Mouse (Mus musculus): ENCODE measurements at regions not wholly inside any gene's neighbourhood (a gene's known extent, or its start where the extent isn't known, plus 50 kb on each side); places are given as distances from the start of the nearest gene placed in this dataset.

- Histone ChIP-seq H3K9ac (replicated peaks; ENCODE audit: low read length) (no peak overlapping the region), H3K4me1 (ENCODE audit: insufficient read depth, low read length) (no peaks in the 10 kb centered on the region), H3K9me3 (ENCODE audit: low read length) (peaks cover under 1% of the 10 kb centered on the region; the same call in 1 of the 2 replicates), H3K27ac (ENCODE audit: low read length) (no peak overlapping the region), H3K27me3 (ENCODE audit: insufficient read depth, low read length) (no peaks in the 10 kb centered on the region), H3K4me2 (replicated peaks; ENCODE audit: low read depth, low read length) (no peak overlapping the region), H3K4me3 (ENCODE audit: low read length) (no peak overlapping the region), H3K36me3 (ENCODE audit: insufficient read depth, low read length) (no peaks in the 10 kb centered on the region)
- no peak for ATAC-seq (ENCODE audit: low FRiP score, low TSS enrichment)
- 89% methylated on average over 3 of the region's 3 CpGs for WGBS
Observed at GRCm38 (mm10) chr7:71555476-71555875, 204.2 kb upstream of the Gm10295 start.

- no peak overlapping the region for H3K4me2 ChIP-seq (replicated peaks; ENCODE audit: low read depth, low read length)
- H3K27me3 ChIP-seq (ENCODE audit: insufficient read depth, low read length): no peaks in the 10 kb centered on the region
- no peak overlapping the region for H3K9ac ChIP-seq (replicated peaks; ENCODE audit: low read length)
- ATAC-seq (ENCODE audit: low FRiP score, low TSS enrichment): no peak
- no peaks in the 10 kb centered on the region for H3K36me3 ChIP-seq (ENCODE audit: insufficient read depth, low read length)
- no peak overlapping the region for H3K4me3 ChIP-seq (ENCODE audit: low read length)
- no peak overlapping the region for H3K27ac ChIP-seq (ENCODE audit: low read length)
- peaks cover 3% of the 10 kb centered on the region; the same call in 1 of the 2 replicates for H3K9me3 ChIP-seq (ENCODE audit: low read length)
- 62% methylated on average over 6 of the region's 6 CpGs for whole genome bisulfite sequencing
- no peaks in the 10 kb centered on the region for H3K4me1 ChIP-seq (ENCODE audit: insufficient read depth, low read length)
Observed at GRCm38 (mm10) chr7:71546606-71547213, 195.4 kb upstream of the Gm10295 start.

- Histone ChIP-seq H3K36me3 (ENCODE audit: insufficient read depth, low read length) (no peaks in the 10 kb centered on the region), H3K4me3 (ENCODE audit: low read length) (no peak overlapping the region), H3K4me1 (ENCODE audit: insufficient read depth, low read length) (no peaks in the 10 kb centered on the region), H3K4me2 (replicated peaks; ENCODE audit: low read depth, low read length) (no peak overlapping the region), H3K9ac (replicated peaks; ENCODE audit: low read length) (no peak overlapping the region), H3K27me3 (ENCODE audit: insufficient read depth, low read length) (no peaks in the 10 kb centered on the region), H3K27ac (ENCODE audit: low read length) (peak overlapping the region; percentile 30; the same call in 1 of the 2 replicates), H3K9me3 (ENCODE audit: low read length) (no peaks in the 10 kb centered on the region)
- ATAC-seq (ENCODE audit: low FRiP score, low TSS enrichment): 0 out of 2 replicates have a peak, but pooled peaks have one; percentile 39
- 59% methylated on average over 2 of the region's 2 CpGs for WGBS
Observed at GRCm38 (mm10) chr7:71541467-71541866, 190.2 kb upstream of the Gm10295 start.

- no peaks in the 10 kb centered on the region for H3K27me3 ChIP-seq (ENCODE audit: insufficient read depth, low read length)
- H3K27ac ChIP-seq (ENCODE audit: low read length): peak overlapping the region; percentile 77
- peak; percentile 86; the same call in 1 of the 2 replicates for ATAC-seq (ENCODE audit: low FRiP score, low TSS enrichment)
- WGBS: 10% methylated on average over 5 of the region's 5 CpGs
- H3K36me3 ChIP-seq (ENCODE audit: insufficient read depth, low read length): no peaks in the 10 kb centered on the region
- H3K4me2 ChIP-seq (replicated peaks; ENCODE audit: low read depth, low read length): no peak overlapping the region
- H3K4me1 ChIP-seq (ENCODE audit: insufficient read depth, low read length): 0 out of 2 replicates have a peak, but pooled peaks cover 5% of the 10 kb centered on the region
- no peak overlapping the region for H3K4me3 ChIP-seq (ENCODE audit: low read length)
- H3K9me3 ChIP-seq (ENCODE audit: low read length): no peaks in the 10 kb centered on the region
- H3K9ac ChIP-seq (replicated peaks; ENCODE audit: low read length): no peak overlapping the region
Observed at GRCm38 (mm10) chr7:71533109-71533508, 181.8 kb upstream of the Gm10295 start.

GRCm38 (mm10) chr7:71531496-71531895 is 180.2 kb upstream of the Gm10295 start:
- H3K4me2 ChIP-seq (replicated peaks; ENCODE audit: low read depth, low read length): 0 out of 2 replicates have a peak overlapping the region, but pooled peaks have one; percentile 4
- H3K4me3 ChIP-seq (ENCODE audit: low read length): no peak overlapping the region
- 0 out of 2 replicates have a peak, but pooled peaks cover 5% of the 10 kb centered on the region for H3K4me1 ChIP-seq (ENCODE audit: insufficient read depth, low read length)
- no peak for ATAC-seq (ENCODE audit: low FRiP score, low TSS enrichment)
- no peaks in the 10 kb centered on the region for H3K27me3 ChIP-seq (ENCODE audit: insufficient read depth, low read length)
- peak overlapping the region; percentile 73 for H3K27ac ChIP-seq (ENCODE audit: low read length)
- H3K9ac ChIP-seq (replicated peaks; ENCODE audit: low read length): no peak overlapping the region
- H3K9me3 ChIP-seq (ENCODE audit: low read length): no peaks in the 10 kb centered on the region
- H3K36me3 ChIP-seq (ENCODE audit: insufficient read depth, low read length): no peaks in the 10 kb centered on the region
- 59% methylated on average over 6 of the region's 6 CpGs for WGBS

GRCm38 (mm10) chr7:71530922-71531321 is 179.6 kb upstream of the Gm10295 start:
- no peaks in the 10 kb centered on the region for H3K36me3 ChIP-seq (ENCODE audit: insufficient read depth, low read length)
- H3K4me2 ChIP-seq (replicated peaks; ENCODE audit: low read depth, low read length): no peak overlapping the region
- H3K27me3 ChIP-seq (ENCODE audit: insufficient read depth, low read length): no peaks in the 10 kb centered on the region
- no peaks in the 10 kb centered on the region for H3K9me3 ChIP-seq (ENCODE audit: low read length)
- no peak for ATAC-seq (ENCODE audit: low FRiP score, low TSS enrichment)
- WGBS: 73% methylated on average over 4 of the region's 4 CpGs
- H3K4me1 ChIP-seq (ENCODE audit: insufficient read depth, low read length): 0 out of 2 replicates have a peak, but pooled peaks cover 5% of the 10 kb centered on the region
- H3K9ac ChIP-seq (replicated peaks; ENCODE audit: low read length): no peak overlapping the region
- peak overlapping the region; percentile 73 for H3K27ac ChIP-seq (ENCODE audit: low read length)
- no peak overlapping the region for H3K4me3 ChIP-seq (ENCODE audit: low read length)

GRCm38 (mm10) chr7:71526152-71526551 is 174.9 kb upstream of the Gm10295 start:
- 90% methylated on average over 2 of the region's 2 CpGs for WGBS
- H3K36me3 ChIP-seq (ENCODE audit: insufficient read depth, low read length): no peaks in the 10 kb centered on the region

GRCm38 (mm10) chr7:71524577-71525126 is 173.4 kb upstream of the Gm10295 start:
- H3K4me1 ChIP-seq (ENCODE audit: insufficient read depth, low read length): no peaks in the 10 kb centered on the region
- H3K9ac ChIP-seq (replicated peaks; ENCODE audit: low read length): no peak overlapping the region
- peak; percentile 59; the same call in 1 of the 2 replicates for ATAC-seq (ENCODE audit: low FRiP score, low TSS enrichment)
- no peaks in the 10 kb centered on the region for H3K27me3 ChIP-seq (ENCODE audit: insufficient read depth, low read length)
- H3K4me2 ChIP-seq (replicated peaks; ENCODE audit: low read depth, low read length): no peak overlapping the region
- H3K36me3 ChIP-seq (ENCODE audit: insufficient read depth, low read length): no peaks in the 10 kb centered on the region
- no peak overlapping the region for H3K4me3 ChIP-seq (ENCODE audit: low read length)
- no peaks in the 10 kb centered on the region for H3K9me3 ChIP-seq (ENCODE audit: low read length)
- H3K27ac ChIP-seq (ENCODE audit: low read length): 0 out of 2 replicates have a peak overlapping the region, but pooled peaks have one; percentile 6

More at GRCm38 (mm10) chr7:71526152-71526551, 174.9 kb upstream of the Gm10295 start:
- Histone ChIP-seq H3K9me3 (ENCODE audit: low read length) (no peaks in the 10 kb centered on the region), H3K4me3 (ENCODE audit: low read length) (no peak overlapping the region), H3K4me1 (ENCODE audit: insufficient read depth, low read length) (no peaks in the 10 kb centered on the region), H3K4me2 (replicated peaks; ENCODE audit: low read depth, low read length) (no peak overlapping the region), H3K27ac (ENCODE audit: low read length) (no peak overlapping the region), H3K9ac (replicated peaks; ENCODE audit: low read length) (no peak overlapping the region), H3K27me3 (ENCODE audit: insufficient read depth, low read length) (no peaks in the 10 kb centered on the region)
- no peak for ATAC-seq (ENCODE audit: low FRiP score, low TSS enrichment)

- Histone ChIP-seq H3K9me3 (ENCODE audit: low read length) (no peaks in the 10 kb centered on the region), H3K9ac (replicated peaks; ENCODE audit: low read length) (no peak overlapping the region), H3K4me1 (ENCODE audit: insufficient read depth, low read length) (no peaks in the 10 kb centered on the region), H3K4me3 (ENCODE audit: low read length) (no peak overlapping the region), H3K36me3 (ENCODE audit: insufficient read depth, low read length) (no peaks in the 10 kb centered on the region), H3K27ac (ENCODE audit: low read length) (peak overlapping the region; percentile 67; the same call in 1 of the 2 replicates), H3K27me3 (ENCODE audit: insufficient read depth, low read length) (no peaks in the 10 kb centered on the region), H3K4me2 (replicated peaks; ENCODE audit: low read depth, low read length) (no peak overlapping the region)
- WGBS: 70% methylated on average over 2 of the region's 2 CpGs
- ATAC-seq (ENCODE audit: low FRiP score, low TSS enrichment): no peak
Observed at GRCm38 (mm10) chr7:71524119-71524518, 172.8 kb upstream of the Gm10295 start.

GRCm38 (mm10) chr7:71507379-71507778 is 156.1 kb upstream of the Gm10295 start:
- H3K27me3 ChIP-seq (ENCODE audit: insufficient read depth, low read length): no peaks in the 10 kb centered on the region
- H3K36me3 ChIP-seq (ENCODE audit: insufficient read depth, low read length): no peaks in the 10 kb centered on the region
- H3K27ac ChIP-seq (ENCODE audit: low read length): no peak overlapping the region
- no peak overlapping the region for H3K4me3 ChIP-seq (ENCODE audit: low read length)
- no peaks in the 10 kb centered on the region for H3K9me3 ChIP-seq (ENCODE audit: low read length)
- no peak overlapping the region for H3K9ac ChIP-seq (replicated peaks; ENCODE audit: low read length)
- H3K4me2 ChIP-seq (replicated peaks; ENCODE audit: low read depth, low read length): no peak overlapping the region
- H3K4me1 ChIP-seq (ENCODE audit: insufficient read depth, low read length): no peaks in the 10 kb centered on the region
- no peak for ATAC-seq (ENCODE audit: low FRiP score, low TSS enrichment)
- 78% methylated on average over 3 of the region's 3 CpGs for WGBS
